Mouse (Mus musculus) hindbrain, embryonic 14.5 days (tissue): Measurements from ENCODE around the gene Vmac. TPM values are rescaled to one million over a fixed set of nuclear protein-coding genes. Genes with fewer than 3 reads are reported as not detected.

Experiments
- ATAC-seq: fragments of 200-750 bp; cut with Nextera tagmentation; 2 replicates; pipeline ENCODE4 v1.8.0; 2017; ENCODE audit warnings: moderate number of reproducible peaks, mild to moderate bottlenecking, moderate TSS enrichment, moderate library complexity; ENCODE audit not compliant: low FRiP score
- DNase-seq: peaks from one replicate; pipeline ENCODE4 v3.0.0-alpha.2; 2015; ENCODE audit warnings: low spot score
- H3K27ac ChIP-seq: fragments of 300-500 bp; sonication (generic); 2 replicates; pipeline ENCODE4 v1.5.1; 2014; ENCODE audit warnings: mild to moderate bottlenecking, moderate library complexity
- H3K27me3 ChIP-seq: fragments of 300-500 bp; sonication (generic); 2 replicates; pipeline ENCODE4 v1.6.1; 2014; ENCODE audit warnings: mild to moderate bottlenecking, low read length, mixed read lengths; ENCODE audit not compliant: control insufficient read depth, insufficient read depth
- H3K36me3 ChIP-seq: fragments of 300-500 bp; sonication (generic); replicated peaks from 2 replicates; pipeline ENCODE4 v1.6.1; 2014; ENCODE audit not compliant: control insufficient read depth, insufficient read depth
- H3K4me1 ChIP-seq: fragments of 300-500 bp; sonication (generic); replicated peaks from 2 replicates; pipeline ENCODE4 v1.6.1; 2014; ENCODE audit warnings: antibody characterized with exemption, low read length, mixed read lengths; ENCODE audit not compliant: control insufficient read depth, insufficient read depth
- H3K4me2 ChIP-seq: fragments of 300-500 bp; sonication (generic); replicated peaks from 2 replicates; pipeline ENCODE4 v1.6.1; 2014; ENCODE audit warnings: mild to moderate bottlenecking, moderate library complexity
- H3K4me3 ChIP-seq: fragments of 300-500 bp; sonication (generic); replicated peaks from 2 replicates; pipeline ENCODE4 v1.5.1; 2014; ENCODE audit warnings: mild to moderate bottlenecking, low read length
- H3K9ac ChIP-seq: fragments of 300-500 bp; sonication (generic); 2 replicates; pipeline ENCODE4 v1.6.1; 2014
- H3K9me3 ChIP-seq: fragments of 300-500 bp; sonication (generic); 2 replicates; pipeline ENCODE4 v1.6.1; 2016; ENCODE audit warnings: low read length; ENCODE audit not compliant: control insufficient read depth
- WGBS: fragments of 180-500 bp; shearing (Covaris S2); extraction: QIAGEN DNeasy Blood & Tissue Kit; methylation state at CpG from one replicate; pipeline ENCODE4 v1.1.7; 2014; 5-methylcytosine and 5-hydroxymethylcytosine counted together
- polyA plus RNA-seq: library from polyadenylated mRNA; unstranded; fragments of >200 nt; fragmentation: Nextera tagmentation; extraction: Ambion mirVana; gene quantifications from 2 replicates; pipeline ENCODE4 v1.2.1, GENCODE M21; 2014

The Vmac gene
- polyA plus RNA-seq, 1 experiment from 2014 or later = 22.9 TPM

- DNase-seq (no peak), ATAC-seq (no peak)
- H3K4me2 ChIP-seq = no peak overlapping the region
- peaks cover 92% of the 10 kb centered on the region for H3K36me3 ChIP-seq
- WGBS = 86% methylated on average over 2 of the region's 2 CpGs
- H3K9ac ChIP-seq = no peak overlapping the region
- no peak overlapping the region for H3K27ac ChIP-seq
- H3K4me3 ChIP-seq = no peak overlapping the region
- H3K4me1 ChIP-seq = no peaks in the 10 kb centered on the region
- no peaks in the 10 kb centered on the region for H3K9me3 ChIP-seq
- no peaks in the 10 kb centered on the region for H3K27me3 ChIP-seq
These were observed 17.4 kb downstream of the Vmac start for GRCm38 (mm10) chr17:56700451-56700850.

GRCm38 (mm10) chr17:56693851-56694310 lies 23.9 kb downstream of the Vmac start:
- Histone ChIP-seq H3K36me3 (peaks cover 68% of the 10 kb centered on the region), H3K27ac (peak overlapping the region; percentile 34; the same call in 1 of the 2 replicates), H3K27me3 (no peaks in the 10 kb centered on the region), H3K4me2 (no peak overlapping the region), H3K4me1 (peaks cover 10% of the 10 kb centered on the region; the same call in 1 of the 2 replicates), H3K4me3 (no peak overlapping the region), H3K9ac (no peak overlapping the region), H3K9me3 (no peaks in the 10 kb centered on the region)
- ATAC-seq = peak; percentile 39
- 43% methylated on average over 6 of the region's 6 CpGs for WGBS
- DNase-seq = peak; percentile 70

GRCm38 (mm10) chr17:56693395-56693794 lies 24.4 kb downstream of the Vmac start:
- ATAC-seq (no peak), DNase-seq (no peak)
- Histone ChIP-seq H3K9ac (no peak overlapping the region), H3K27me3 (no peaks in the 10 kb centered on the region), H3K4me1 (peaks cover 10% of the 10 kb centered on the region; the same call in 1 of the 2 replicates), H3K27ac (peak overlapping the region; percentile 34; the same call in 1 of the 2 replicates), H3K4me3 (no peak overlapping the region), H3K9me3 (no peaks in the 10 kb centered on the region), H3K4me2 (no peak overlapping the region), H3K36me3 (peaks cover 68% of the 10 kb centered on the region)
- 42% methylated on average over 1 of the region's 1 CpGs for WGBS

GRCm38 (mm10) chr17:56688689-56689088 lies 29.1 kb downstream of the Vmac start:
- ATAC-seq = no peak
- H3K36me3 ChIP-seq = peaks cover 62% of the 10 kb centered on the region

GRCm38 (mm10) chr17:56688045-56688444 lies 29.8 kb downstream of the Vmac start:
- Histone ChIP-seq H3K9ac (no peak overlapping the region), H3K4me3 (no peak overlapping the region), H3K9me3 (no peaks in the 10 kb centered on the region), H3K27ac (no peak overlapping the region), H3K27me3 (no peaks in the 10 kb centered on the region), H3K4me2 (no peak overlapping the region), H3K4me1 (peaks cover 2% of the 10 kb centered on the region; the same call in 1 of the 2 replicates), H3K36me3 (peaks cover 64% of the 10 kb centered on the region)
- DNase-seq = no peak
- no peak for ATAC-seq

More at GRCm38 (mm10) chr17:56688689-56689088, 29.1 kb downstream of the Vmac start:
- H3K4me1 ChIP-seq = peaks cover 9% of the 10 kb centered on the region; the same call in 1 of the 2 replicates
- H3K27ac ChIP-seq = no peak overlapping the region
- no peak for DNase-seq
- no peaks in the 10 kb centered on the region for H3K27me3 ChIP-seq
- no peaks in the 10 kb centered on the region for H3K9me3 ChIP-seq
- no peak overlapping the region for H3K4me3 ChIP-seq
- H3K9ac ChIP-seq = no peak overlapping the region
- 93% methylated on average over 2 of the region's 2 CpGs for WGBS
- no peak overlapping the region for H3K4me2 ChIP-seq

- H3K4me1 ChIP-seq = no peaks in the 10 kb centered on the region
- DNase-seq = no peak
- ATAC-seq = no peak
- peaks cover 65% of the 10 kb centered on the region for H3K36me3 ChIP-seq
- no peak overlapping the region for H3K27ac ChIP-seq
- H3K9me3 ChIP-seq = no peaks in the 10 kb centered on the region
- no peak overlapping the region for H3K9ac ChIP-seq
- H3K27me3 ChIP-seq = no peaks in the 10 kb centered on the region
- no peak overlapping the region for H3K4me3 ChIP-seq
- no peak overlapping the region for H3K4me2 ChIP-seq
- WGBS = 95% methylated on average over 4 of the region's 4 CpGs
These were observed 31.0 kb downstream of the Vmac start for GRCm38 (mm10) chr17:56686801-56687200.

- DNase-seq (no peak), ATAC-seq (no peak)
- WGBS = 73% methylated on average over 2 of the region's 2 CpGs
- Histone ChIP-seq H3K9ac (no peak overlapping the region), H3K4me3 (no peak overlapping the region), H3K4me1 (no peaks in the 10 kb centered on the region), H3K4me2 (no peak overlapping the region), H3K9me3 (no peaks in the 10 kb centered on the region), H3K36me3 (peaks cover 64% of the 10 kb centered on the region), H3K27me3 (no peaks in the 10 kb centered on the region), H3K27ac (no peak overlapping the region)
These were observed 33.2 kb downstream of the Vmac start for GRCm38 (mm10) chr17:56684649-56685048.

GRCm38 (mm10) chr17:56683546-56684140 lies 34.2 kb downstream of the Vmac start:
- Histone ChIP-seq H3K9ac (no peak overlapping the region), H3K36me3 (peaks cover 64% of the 10 kb centered on the region), H3K4me1 (no peaks in the 10 kb centered on the region), H3K27me3 (no peaks in the 10 kb centered on the region), H3K9me3 (no peaks in the 10 kb centered on the region), H3K4me2 (no peak overlapping the region), H3K4me3 (no peak overlapping the region), H3K27ac (no peak overlapping the region)
- ATAC-seq = no peak
- 90% methylated on average over 5 of the region's 5 CpGs for WGBS
- DNase-seq = no peak

- Histone ChIP-seq H3K4me2 (no peak overlapping the region), H3K9ac (no peak overlapping the region), H3K9me3 (no peaks in the 10 kb centered on the region), H3K4me3 (no peak overlapping the region), H3K27me3 (no peaks in the 10 kb centered on the region), H3K27ac (no peak overlapping the region), H3K36me3 (peaks cover 59% of the 10 kb centered on the region), H3K4me1 (no peaks in the 10 kb centered on the region)
- 79% methylated on average over 3 of the region's 3 CpGs for WGBS
- DNase-seq (no peak), ATAC-seq (no peak)
These were observed 34.9 kb downstream of the Vmac start for GRCm38 (mm10) chr17:56682880-56683279.
